Mouse (Mus musculus) cerebellum, postnatal 4 days (tissue): ENCODE results near the gene Rnase12.

Source experiments
- DNase-seq, 2 experiments: peaks; one replicate each; pipeline ENCODE4 v3.0.0; 2022; ENCODE audit warnings: low spot score in 2 of 2, mixed read lengths in 1 of 2

The Rnase12 gene

DNA sequence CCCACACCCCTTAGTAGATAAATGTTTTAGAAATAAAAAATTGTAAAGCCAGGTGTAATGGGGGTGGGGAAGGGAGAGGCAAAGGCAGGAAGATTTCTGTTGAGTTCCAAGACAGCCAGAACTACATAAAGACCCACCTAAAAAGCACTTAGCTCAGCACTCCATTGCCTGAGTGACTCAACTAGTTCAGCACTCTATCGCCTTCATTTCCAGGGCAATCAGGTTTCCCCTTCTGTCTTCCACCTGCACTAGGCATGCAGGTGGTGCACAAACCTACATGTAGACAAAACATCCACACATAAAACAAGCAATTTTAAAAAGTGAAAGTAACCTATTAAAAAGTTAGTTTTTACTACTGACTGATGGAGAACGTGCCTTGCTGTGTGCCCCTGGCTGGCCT lies 27.6 kb upstream of the Rnase12 start:
- no peak for DNase-seq

- DNase-seq, result no peak
These were observed 26.3 kb upstream of the Rnase12 start for GRCm38 (mm10) chr14:51083805-51084204.

DNA sequence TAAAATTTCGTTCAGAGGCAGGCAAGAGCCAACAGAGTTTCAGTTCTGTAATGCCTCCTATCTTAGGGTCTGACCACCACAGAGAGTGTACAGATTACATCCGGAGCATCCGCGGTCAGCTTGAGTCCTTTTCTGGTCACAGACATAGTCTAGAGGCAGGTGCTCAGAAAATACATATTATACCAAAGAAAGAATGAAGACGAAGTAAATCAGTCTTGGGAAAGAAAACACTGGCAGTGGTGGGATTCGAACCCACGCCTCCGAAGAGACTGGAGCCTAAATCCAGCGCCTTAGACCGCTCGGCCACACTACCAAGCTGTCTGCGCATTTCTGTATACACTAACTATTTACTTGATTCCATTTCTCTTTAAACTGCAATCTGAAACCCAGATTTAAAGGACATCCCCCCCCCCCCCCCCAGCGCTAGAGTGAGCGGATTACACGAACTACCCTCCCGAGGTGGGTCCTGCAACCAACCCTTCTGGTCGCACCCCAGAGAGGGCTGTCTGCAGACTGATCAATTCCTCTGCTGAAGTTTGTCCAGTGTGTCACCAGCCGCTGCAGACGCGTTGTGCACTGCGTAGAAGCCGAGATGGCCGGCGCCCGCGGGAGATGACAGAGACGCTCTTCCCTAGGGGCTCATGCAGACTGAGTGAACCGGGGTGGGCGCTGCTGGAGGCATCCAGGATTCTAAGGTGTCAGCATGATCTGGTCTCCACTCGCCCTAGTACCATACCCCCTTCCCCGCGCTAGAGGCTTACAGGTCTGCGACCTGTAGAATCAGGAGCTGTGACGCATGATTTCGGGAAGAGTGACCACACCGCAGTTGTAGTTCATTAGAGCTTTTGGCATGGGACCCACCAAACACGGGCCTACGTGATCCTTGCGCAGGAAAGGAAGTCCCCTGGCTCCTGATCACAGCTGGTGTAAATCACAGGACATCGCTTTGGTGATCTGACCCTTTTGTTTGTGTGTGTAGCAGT lies 25.4 kb upstream of the Rnase12 start:
- peak in 1 of 2 experiments; percentile 26 for DNase-seq

DNA sequence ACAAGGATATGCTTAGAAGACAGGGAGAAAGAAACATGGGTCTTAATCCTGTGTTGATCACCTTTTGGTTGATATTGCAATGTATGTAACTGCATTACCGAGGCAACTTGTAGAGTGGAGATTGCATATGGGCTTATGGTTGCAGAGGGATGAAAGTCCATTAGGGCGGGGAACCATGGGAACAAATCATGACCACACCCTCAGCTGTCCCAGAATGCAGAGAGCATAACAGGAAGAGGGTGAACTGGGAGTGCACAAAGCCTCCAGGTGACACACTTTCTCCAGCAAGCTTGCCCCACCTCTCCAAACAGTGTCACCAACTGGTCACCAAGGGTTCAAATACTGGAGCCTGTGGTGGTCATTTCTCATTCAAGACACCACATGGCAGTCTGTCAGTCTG lies 23.6 kb upstream of the Rnase12 start:
- DNase-seq, result no peak

- DNase-seq, result no peak
These were observed 21.7 kb upstream of the Rnase12 start for GRCm38 (mm10) chr14:51079180-51079579.

DNA sequence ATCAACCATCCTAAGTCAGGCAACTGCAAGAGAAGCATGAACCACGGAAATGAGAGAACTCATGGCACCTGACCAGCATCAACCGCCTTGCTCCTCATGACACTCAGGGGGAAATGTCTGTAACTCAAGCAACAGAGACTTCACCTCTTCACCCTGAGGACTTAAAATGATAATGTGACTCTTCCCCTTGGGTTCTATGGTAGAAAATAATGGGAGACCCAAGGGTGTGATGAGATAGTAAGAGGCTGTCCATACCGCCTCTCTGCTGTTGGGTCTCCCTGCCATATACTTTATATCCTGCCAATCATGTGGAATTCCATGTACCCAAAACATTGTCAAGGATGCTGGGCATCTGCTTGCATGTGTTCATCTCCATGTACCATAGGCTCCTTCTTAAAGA lies 16.9 kb upstream of the Rnase12 start, which contains the start of gene Olfr750:
Olfr750 (minus strand) TSS at position 101 of the 400 bp plus-strand sequence.
- DNase-seq, result no peak

DNA sequence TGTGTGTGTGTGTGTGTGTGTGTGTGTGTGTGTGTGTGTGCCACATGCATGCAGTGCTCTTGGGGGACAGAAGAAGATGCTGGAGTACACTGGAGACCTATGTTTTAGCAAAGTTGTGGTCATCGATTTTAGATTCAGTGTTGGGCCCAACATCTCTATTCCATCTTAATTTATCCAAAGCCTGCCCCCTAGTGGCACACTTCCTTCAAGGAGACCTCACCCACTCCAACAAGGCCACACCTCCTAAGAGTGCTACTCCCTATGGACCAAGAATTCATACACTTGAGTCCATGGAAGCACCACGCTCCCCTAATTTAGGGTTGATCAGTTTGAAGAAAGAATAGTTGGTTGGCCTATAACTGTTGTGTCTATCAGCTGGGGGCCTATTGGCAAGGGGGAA lies 12.2 kb upstream of the Rnase12 start:
- DNase-seq, result peak in 1 of 2 experiments; percentile 10

DNA sequence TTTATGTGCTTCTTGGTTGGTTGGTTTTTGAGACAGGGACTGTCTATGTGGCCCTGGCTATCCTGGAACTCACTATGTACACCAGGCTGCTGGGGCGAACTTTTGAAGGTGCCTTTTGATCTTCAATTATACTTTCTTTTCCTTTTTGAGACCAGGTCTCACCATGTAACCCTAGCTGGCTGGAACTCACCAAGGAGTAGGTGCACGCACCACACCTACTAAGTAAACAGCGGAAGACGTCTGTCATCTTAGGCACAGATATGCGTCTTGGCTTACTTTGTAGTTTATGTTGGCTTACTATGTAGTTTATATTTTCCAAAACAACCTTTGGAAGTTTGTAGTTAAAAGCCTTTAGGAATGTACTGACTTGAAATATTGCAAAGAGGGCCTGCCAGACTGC lies 11.5 kb upstream of the Rnase12 start:
- no peak for DNase-seq

GRCm38 (mm10) chr14:51060761-51061160 lies 3.3 kb upstream of the Rnase12 start:
- no peak for DNase-seq

- DNase-seq, result no peak
These were observed 2.9 kb downstream of the Rnase12 start for GRCm38 (mm10) chr14:51054243-51055237.

DNA sequence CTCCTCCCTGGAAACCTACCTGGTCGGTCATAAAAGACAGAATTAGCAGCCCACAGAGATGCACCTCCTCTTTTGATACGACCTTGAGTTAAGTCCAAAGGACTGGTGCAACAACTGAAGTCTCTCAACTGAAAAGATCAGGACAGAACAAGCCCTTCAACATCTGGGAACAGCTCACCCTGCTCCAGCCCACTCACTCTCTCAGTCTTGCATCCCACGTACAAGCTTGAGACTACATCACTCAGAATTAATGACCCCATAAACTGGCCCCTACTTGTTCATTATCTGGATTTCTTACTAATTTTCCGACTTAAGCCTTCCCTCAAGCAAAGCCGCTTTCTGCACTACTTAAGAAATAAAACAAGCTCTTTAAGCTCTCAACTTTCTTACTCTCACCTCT lies 4.3 kb downstream of the Rnase12 start:
- no peak for DNase-seq

DNA sequence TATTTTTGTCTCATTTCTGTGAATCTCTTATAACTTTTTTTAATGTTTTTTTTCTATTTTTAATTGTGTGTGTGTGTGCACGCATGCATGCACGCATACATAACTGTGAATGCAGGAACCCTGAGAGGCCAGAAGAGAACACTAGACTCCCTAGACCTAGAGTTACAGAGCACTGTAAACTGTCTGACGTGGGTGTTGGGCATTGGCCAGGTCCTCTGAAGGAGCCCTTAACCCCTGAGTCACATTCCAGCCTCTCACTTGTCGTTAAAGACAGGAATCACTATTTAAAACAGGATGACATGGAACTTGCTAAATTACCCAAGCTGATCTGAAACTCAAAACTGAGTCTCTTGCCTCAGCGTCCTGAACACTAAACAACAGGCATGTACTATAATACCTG lies 5.5 kb downstream of the Rnase12 start:
- DNase-seq, result no peak

GRCm38 (mm10) chr14:51050063-51050462 lies 7.4 kb downstream of the Rnase12 start, which contains the start of gene Rnase11:
Rnase11 (minus strand) TSS chr14:51050163.
- DNase-seq, result no peak

GRCm38 (mm10) chr14:51047846-51048245 lies 9.6 kb downstream of the Rnase12 start:
- no peak for DNase-seq

GRCm38 (mm10) chr14:51041769-51042168 lies 15.7 kb downstream of the Rnase12 start, which contains the start of gene Rnase9:
Rnase9 (minus strand) TSS chr14:51041869.
- no peak for DNase-seq

DNA sequence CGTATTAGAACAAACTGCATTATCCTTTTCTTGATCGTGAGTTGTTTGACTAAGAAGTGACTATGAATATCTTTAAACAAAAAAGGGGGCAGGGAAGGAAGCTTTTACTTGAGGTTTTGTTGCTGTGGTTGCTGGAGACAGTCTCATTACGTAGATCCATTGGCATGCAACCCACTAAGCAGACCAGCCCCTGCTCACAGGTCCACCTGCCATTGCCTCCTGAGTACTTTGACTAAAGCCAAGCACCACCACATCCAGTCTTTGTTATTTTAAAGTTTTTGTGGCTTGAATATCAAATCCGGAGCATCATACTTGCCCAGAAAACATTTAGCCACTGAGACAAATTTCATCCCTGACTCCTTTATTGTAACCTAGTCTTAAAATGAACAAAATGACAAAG lies 21.2 kb downstream of the Rnase12 start:
- DNase-seq, result no peak

GRCm38 (mm10) chr14:51035206-51035605 lies 22.3 kb downstream of the Rnase12 start:
- DNase-seq, result no peak

DNA sequence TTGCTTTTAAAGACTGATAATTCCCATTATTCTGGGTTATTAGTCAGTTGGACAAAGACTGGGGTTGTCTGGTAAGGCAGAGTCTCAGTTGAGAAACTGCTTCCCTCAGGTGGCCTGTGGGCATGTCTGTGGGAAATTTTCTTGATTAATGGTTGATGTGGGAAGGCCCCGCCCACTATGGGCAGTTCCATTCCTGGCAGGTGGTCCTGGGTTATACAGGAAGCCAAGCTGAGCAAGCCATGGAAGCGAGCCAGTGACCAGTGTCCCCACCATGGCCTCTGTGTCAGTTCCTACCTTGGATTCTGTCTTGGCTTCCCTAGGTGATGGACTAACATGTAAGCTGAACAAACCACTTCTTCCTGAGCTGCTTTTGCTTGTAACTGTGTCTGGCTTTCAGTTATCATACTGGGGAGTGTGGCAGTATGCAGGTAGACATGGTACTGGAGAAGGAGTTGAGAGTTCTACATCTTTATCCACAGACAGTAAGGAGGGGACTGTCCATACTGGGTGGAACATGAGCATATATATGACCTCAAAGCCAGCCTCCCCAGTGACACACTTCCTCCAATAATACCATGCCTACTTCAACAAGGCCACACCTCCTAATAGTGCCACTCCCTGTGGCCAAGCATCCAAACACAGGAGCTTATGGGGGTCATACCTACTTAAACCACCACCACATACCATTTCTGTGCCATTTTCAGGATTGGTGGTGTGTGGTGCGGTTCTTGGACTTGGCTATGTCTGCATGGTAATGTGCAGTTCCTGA lies 29.9 kb downstream of the Rnase12 start:
- DNase-seq, result no peak

GRCm38 (mm10) chr14:51026391-51027133 lies 30.9 kb downstream of the Rnase12 start:
- DNase-seq, result peak in 1 of 2 experiments; percentile 47

GRCm38 (mm10) chr14:51024820-51025219 lies 32.6 kb downstream of the Rnase12 start:
- DNase-seq, result no peak
